Mouse (Mus musculus): ENCODE measurements around the gene Galnt16.

DNA sequence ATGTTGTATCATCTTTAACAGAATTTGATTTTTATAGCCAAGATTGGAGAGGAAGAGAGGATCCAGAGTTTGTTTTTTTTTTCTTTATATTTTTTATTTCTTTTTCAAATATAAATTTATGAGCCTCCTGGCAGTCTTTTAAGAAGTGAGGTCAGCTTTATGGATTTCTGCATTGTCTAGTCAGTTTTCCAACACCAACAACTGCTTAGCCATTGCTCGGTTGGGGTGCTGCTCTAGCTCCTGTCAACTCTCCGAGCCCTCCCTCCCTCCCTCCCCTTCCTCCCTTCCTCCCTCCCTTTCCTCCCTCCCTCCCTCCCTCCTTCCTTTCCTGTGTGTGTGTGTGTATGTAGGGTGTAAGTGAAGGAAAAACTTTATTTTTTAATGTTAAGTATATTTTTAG, 43.8 kb downstream of the Galnt16 start:
- TF ChIP-seq CTCF (IDR thresholded peaks at IDR 0.05) (no peak), POLR2A (IDR thresholded peaks at IDR 0.05; ENCODE audit: insufficient read depth, low read depth, low read length) (no peak)

Data from heart, adult 2 months (tissue).